Mouse (Mus musculus) thymus, postnatal 36 days (tissue): ENCODE data around the gene Tmem236.

Source experiments
- DNase-seq, 2 experiments: peaks; one replicate each; pipeline ENCODE4 v3.0.0; 2022; ENCODE audit warnings: mixed read lengths in 2 of 2

Tmem236 gene

DNA sequence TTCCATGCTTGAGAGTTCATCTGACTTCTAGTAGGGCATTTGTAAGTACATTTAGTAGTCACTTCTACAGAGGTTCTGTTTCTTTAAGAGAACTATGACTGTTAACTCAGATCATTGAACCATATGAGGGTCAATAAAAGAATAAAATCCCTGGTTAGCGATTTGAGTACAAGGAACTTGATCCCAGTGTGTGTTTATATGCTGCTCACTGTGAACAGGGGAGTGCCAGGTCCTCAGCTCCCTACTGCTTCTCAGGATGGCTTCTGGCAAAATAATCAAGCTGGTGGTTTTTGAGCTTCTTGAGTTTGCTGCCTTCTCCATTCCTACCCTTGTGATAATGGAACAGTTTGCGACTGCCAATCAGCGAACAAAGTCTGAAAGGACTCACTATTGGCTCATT lies at the start of gene Tmem236:
Tmem236 (plus strand) TSS at position 190 of the 400 bp plus-strand sequence.
- no peak for DNase-seq

DNA sequence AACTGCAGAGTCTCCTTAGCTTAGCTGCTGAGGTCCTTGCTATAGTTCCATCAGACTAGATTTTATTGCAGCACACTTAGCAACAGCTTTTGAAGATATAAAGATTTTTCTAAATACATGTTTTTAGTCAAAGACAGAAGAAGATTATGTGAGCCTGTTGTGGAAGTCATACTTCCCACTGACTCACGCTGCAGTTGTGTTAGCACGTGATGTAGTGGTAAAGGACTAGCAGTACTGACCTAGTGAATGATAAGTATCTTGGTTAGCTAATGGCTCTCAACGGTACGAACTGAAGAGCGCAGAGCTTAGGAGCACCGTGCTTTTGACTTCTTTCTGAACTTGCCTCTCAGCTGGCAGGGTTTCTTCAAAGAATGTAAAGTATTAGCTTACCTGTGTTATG lies 47.9 kb upstream of the Tmem236 start:
- DNase-seq = no peak

DNA sequence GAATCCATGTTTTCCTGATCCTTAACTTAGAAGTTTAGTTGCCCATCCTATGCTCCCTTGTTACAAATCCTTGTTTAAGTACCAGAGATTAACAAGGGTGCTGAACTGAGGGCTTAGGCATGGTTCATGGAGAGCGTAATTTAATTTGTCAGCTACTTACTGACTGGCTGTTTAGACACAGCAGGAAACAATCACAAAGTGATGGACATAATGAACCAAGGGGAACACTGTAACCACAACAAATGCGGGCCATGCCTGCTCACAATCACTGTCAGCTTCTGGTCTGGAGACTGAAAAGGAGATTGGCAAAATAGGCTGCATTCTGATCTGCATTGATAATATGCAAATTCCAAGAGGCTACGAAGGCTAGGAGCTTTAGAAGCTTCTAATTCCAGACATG lies 46.7 kb upstream of the Tmem236 start:
- DNase-seq = no peak

DNA sequence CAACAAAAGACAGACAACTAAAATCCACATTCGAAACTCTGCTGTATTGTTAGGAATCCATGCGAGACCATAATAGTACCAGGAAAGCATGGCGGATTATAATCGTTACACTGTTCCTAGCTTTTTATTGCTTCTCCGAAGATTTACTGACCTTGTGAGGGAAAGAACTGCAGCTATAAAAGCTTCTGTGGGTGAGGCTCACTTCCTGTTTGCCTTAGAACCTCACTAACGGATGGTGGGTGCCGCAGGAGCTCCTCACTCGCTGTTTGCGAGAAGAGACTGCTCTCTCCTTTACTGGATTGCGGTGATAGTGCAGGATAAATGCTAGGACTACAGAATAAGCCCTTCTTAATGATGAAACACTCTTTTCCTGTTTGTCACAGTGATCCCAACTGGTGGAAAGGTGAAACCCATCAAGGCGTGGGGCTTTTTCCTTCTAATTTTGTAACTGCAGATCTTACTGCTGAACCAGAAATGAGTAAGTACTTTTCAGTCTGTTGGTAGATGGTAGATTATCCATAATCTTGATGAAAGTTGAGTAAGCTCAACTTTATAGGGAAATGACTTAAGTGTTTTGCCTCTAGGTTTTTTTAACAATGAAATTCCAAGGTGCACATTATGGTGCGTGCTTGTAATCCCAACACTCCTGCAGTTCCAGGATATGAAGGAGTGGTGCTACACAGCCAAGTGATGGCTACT lies 43.5 kb upstream of the Tmem236 start:
- peak; percentile 36 to 45 for DNase-seq

DNA sequence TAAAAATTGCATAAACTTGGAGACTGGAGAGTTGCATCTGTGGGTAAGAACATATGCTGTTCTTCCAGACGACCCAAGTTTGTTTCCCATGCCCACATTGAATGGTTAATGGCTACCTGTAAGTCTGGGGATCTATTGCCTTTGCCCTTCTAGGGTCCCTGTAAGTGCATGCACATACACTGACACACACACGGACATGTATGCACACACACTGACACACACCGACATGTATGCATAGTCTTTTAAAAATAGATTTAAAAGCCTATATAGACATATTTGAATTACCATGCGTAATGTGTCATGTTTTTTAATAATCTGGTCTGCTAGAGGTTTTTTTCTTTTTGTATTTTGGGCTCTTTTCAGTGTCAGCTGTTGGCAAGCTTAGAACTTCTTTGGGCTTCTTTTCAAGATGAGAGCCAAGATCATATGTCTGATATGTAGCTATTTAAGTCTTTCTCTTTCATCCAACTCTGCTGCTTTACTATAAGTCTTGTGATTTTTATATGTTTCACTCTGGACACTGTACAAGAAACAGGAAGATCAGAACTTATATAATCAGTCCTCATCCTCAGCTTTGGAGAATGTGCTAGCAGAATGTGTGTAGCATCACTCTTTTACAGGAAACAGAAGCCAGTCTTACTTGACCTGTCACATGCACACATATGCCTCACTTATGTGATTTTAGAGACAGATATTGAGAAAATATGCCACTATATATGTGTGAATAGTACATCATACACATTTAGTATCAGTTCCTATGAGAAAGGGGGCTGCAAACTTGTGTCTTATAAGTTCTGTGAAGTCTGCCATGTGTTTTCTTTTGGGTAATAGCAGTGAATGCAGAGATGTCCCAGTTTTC lies 41.6 kb upstream of the Tmem236 start:
- no peak for DNase-seq

DNA sequence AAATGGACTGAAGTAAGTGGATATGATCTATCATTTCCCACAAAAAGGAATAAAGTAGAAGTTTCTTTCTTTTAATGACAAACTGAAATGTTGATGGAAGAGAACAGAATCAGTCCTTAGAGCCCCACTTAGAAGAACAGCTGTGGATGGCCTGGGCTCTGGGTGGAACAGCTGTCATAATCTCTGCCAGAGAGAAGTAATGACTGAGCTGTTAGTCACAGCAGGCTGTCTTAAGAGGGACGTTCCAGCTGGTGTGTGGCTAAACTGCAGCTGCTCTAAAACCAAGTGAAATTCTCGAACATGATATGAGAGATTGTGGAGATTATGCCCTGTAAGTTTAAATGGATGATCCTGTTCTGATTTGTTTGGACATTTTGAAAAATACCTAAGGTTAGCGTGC lies 37.4 kb upstream of the Tmem236 start:
- no peak for DNase-seq

DNA sequence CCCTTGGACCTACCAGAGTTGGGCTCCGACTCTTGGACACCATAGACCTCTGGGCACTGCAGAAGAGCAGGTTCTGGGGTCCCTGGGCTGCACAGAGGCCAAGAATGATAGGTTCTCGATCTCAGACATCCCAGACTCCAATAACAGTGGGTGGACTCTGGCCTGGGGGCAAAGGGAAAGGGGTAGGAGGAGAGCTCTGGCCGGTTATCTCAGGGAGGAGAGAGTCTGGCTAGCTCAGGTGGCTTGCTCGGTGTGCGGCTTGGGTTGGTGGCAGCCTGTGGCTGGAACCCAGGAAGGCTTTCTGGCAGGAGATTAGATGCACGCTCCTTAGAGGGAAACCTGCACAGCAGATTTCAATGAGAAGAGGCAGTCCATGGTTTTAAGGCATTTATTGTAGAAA lies 34.7 kb upstream of the Tmem236 start:
- no peak for DNase-seq

DNA sequence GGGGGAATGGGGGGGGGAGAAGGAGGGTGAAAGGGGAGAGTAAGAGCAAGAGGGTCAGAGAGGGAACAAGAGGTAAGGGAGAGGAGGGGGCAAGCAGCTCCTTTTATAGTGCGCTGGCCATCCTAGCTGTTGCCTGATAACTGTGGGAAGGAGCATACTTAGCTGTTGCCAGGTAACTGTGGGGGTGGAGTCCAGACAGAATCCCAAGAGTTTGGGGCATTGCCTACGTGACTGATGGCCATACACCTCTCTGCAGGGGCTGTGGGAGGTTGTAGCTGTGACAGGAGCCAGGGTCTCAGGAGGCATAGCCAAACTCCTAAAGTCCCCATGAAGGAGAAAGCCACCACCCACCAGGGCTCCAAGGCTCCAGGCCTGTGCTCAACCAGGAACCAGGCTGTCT lies 34.3 kb upstream of the Tmem236 start:
- no peak for DNase-seq

DNA sequence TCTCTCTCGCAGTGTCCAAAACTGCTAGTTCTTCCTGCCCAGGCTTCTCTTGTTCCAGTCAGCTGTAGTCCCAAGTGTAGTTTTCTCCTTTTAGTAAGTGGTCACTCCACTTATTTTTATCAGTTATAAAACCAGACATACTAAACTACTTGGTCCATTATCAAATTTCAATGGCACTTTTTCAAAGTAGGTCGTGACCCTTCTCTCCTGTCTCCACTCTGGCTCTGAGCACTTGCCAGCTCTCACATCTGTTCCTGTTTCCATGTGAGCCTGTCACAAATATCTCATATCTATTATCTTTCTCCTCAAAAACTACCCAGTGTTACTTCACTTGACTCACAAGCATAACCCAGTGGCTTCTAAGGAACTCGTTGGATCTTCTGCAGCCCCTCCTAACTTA lies 29.0 kb upstream of the Tmem236 start:
- no peak for DNase-seq

DNA sequence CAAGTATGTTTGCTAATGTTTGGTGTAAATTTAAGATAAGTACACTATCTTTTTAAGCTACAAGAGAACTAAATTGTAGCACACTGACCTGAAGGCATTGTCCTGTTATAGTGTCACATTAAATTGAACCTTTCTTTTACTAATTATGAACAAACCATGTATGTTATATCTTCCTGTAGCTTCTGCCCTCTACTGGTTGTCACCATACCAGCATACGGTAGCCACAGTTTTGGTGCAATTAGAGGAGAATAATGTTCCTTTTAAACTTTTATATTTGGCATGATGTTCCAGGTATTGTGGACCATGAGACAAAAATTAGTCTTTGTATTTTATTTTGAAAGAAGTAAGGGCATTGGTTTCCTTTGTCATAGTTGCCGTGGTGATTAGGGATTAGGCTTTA lies 27.4 kb upstream of the Tmem236 start:
- DNase-seq = no peak

DNA sequence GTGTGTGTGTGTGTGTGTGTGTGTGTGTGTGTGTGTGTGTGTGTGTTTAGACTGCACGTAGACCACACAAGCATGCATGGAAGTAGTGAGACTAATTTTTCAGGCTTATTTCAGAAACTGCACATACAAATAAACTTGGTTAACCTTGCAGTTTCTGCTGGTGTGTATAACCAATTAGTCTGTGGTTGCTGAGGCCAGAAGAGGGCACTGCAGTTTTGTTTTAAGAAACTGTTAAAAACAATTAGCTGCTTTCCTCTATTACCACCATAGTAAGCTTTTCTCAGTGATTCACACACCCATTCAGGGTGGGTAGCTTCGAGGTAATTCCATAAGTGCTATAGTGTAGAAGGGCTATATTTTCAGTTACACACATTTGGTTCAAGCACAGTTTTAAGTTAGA lies 23.5 kb upstream of the Tmem236 start:
- DNase-seq = no peak

DNA sequence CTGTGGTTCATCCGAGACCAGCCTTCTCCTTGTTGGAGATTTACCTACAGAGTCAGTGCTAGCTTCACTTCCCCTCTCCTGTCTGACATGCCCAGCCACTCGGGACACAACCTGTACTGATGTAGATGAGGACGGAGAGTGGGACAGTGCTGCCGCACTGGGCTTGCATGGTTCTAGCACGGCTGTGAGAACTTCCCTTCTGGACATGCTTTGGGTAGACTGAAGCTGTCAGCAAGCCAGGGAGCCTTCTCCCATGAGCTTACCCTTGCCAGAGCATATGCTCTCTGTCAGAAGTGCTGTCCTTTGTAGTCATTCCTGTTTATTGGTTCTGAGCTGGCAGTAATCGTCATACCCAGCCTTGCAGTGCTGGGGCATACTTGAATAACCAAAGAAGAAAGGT lies 22.5 kb upstream of the Tmem236 start:
- no peak for DNase-seq

DNA sequence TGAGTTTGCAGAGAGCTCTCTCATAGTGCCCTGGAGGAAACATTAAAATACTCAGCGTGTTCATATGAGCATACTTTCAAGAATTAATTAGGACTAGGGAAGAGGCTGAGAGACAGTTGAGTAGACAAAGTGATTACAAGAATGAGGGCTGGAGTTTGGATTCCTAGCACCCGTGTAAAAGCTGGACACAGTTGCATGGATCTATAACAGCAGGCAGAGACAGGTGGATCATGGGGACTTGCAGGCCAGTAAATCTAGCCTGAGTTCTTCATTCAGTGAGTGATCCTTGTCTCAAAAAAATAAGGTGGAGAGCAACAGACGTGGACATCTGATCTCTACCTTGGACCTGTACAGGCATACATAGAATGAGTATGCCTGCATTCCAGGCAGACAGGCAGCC lies 15.3 kb upstream of the Tmem236 start:
- DNase-seq = no peak

DNA sequence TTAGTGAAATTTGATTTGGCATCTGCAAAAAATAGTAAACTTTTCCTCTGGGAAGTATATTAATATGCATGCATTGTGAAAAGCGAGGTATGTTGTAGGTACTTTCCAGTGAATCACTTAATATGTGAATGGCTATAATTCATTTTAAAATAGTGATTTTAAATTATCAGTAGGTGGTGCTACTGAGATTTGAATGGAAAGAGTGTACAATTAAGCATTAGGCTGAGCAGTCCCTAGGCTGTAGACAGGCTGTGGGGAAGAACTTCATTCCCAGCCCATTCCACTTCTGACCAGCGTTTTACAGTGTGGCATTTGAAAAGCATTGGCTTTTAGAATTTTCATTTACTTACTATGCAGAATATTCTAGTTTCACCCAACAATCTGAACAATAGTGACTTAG lies 14.6 kb upstream of the Tmem236 start:
- DNase-seq = no peak

DNA sequence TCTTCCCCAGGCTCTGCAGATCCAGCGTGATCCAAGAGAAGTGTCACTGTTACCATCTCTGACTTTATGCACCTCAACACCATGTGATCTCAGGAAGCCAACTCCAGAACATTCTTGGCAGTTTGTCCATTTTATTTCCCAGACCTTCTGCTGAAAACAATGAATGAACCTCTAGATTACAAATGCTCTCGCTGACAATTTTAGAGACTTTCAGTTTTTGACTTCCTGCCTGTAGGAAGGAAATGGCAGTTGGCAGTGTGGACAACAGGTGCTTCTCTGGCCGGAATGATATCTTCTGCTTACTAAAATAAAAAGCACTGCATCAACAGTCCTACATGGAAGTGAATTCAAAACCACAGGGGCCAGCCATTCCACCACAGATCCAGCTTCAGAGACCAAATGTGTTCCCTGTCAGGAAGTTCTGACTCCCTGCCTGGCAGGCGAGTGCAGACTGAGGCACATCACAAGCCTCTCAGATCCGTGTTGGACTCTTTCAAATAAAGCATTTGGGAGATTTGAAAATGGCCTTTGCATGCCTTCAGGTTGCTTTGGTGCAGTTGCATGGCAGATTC lies 9.8 kb upstream of the Tmem236 start:
- DNase-seq = no peak

DNA sequence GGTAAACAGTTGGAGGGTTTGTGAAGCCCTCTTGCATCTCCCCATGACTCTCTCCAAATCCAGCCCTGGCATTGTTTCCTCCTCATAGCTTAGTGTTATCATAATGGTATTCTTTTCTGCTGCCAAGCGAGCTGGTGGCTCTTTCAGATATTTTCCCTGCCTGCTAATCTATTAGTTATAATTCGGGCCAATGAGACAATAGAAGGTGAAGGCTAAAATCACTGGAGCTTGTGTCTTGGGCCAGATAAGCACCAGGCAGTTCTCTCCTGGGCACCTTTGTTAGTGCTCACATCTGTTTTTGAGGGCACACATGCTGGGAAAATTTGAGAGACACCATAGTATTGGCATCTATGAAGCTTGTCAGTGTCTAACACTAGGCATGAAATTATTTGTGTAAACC lies 9.3 kb upstream of the Tmem236 start:
- no peak for DNase-seq

DNA sequence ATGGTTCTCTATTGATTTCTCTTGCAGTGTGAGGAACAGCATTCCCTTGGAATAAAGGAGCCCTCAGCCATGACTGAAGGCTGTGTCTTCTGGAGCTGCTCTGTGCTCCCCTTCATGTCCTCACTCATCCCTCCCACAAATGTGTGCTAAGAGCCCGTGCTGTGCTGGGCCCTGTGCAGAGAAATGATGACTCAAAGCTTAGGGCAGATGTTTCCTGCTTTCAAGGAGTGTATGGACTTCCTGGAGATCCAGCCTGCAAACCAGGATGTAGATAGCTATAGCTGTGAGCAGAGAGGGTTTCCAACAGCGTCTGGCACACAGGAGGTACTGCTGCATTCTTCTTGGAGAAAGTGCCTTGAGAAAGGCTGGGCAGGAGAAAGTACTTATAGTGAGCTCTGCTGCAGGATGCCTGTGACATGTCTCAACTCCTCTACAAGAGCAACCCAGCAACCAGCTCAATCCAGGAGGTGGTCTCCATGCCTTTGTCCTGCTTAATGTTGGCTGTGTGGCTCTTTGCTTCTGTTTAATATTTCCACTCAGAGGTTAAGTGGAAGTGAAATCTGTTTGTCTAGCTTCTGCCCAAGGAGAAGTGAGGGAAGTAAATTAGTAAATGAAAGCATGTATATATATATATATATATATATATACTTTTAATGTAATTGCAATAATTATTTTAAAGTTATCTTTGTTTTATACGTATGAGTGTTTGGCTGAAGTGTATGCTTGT lies 8.5 kb upstream of the Tmem236 start:
- DNase-seq = no peak

DNA sequence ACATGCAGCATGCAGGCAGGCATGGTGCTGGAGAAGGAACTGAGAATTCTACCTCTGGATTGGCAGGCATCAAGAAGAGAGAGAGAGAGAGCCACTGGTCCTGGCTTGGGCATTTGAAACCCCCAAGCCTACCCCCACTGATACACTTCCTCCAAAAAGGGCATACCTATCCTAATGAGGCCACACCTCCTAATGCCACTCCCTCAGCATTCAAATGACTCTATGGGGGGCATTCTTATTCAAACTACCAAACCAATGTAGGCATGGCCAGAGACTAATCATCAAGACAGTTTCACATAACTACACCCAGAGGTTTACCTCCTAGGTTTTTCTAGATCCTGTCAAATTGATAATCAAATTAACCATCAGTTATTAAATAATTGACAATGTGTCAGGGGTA lies 6.6 kb upstream of the Tmem236 start:
- DNase-seq = no peak

DNA sequence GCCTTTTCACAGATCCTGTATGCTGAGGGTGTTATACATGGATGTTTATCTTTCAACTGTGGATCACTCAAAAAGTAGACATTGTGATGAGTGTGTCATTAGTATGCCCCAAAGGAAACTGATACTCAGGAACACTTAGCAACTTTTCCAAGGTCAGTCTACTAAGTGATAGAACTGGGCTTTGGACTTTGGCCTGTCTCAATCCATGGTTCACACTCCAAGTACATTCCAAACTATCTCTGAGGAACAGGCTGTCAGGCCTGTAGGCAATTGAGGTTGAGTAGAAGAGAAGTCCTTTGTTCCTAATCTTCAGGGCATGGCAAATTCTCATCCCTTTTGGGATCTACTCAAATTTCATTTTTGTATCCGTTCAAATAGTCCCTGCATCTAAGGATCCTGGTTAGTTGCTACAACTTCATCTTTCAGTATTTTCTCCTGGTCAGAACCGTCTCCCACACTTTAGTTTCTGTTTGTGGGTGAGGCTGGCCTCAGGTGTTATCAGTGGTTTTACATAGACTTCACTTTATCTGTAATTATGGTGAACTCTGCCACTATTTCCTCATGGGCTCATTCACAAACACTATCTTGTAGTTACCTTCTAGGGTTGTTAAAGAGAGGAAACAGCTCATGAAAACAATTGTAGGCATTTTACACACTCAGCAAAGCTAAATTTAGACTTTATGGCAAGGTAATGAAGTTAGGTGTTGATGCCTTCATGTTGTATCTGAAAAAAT lies 2.3 kb downstream of the Tmem236 start:
- no peak for DNase-seq

DNA sequence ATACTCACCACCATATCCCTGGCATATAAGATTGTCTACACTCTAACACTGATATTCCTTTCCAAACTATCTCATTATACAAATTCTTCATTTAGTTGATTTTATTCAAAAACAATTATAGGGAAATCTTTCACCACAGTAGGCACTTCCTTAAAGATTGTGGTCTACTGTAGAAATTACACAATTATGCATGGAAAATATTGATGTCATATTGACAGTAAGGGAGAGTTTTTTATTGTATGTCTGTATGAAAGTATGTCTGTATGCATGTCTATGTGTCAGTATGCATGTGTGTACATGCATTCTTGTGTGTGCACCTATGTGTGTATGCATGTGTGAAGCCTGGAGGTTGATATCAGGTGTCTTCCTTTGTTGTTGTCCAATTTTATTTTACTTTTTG lies 10.1 kb downstream of the Tmem236 start:
- DNase-seq = no peak

DNA sequence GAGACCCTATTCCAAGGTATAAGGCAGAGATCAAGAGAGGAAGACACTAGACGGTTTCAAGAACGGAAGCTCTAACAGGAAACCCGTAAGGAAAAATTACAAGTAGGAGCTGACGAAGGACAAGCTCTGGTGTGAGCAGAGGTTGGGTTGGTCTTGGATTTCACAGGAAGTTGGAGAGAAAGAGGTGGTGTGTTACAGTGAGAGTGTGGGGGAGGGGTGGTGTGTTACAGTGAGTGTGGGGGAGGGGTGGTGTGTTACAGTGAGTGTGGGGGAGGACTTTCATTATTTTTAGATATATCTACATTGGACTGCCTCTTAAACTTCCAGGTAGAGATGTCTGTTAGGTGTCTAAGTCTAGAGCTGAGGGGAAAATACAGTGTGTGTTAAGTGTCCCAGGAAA lies 16.4 kb downstream of the Tmem236 start:
- no peak for DNase-seq

DNA sequence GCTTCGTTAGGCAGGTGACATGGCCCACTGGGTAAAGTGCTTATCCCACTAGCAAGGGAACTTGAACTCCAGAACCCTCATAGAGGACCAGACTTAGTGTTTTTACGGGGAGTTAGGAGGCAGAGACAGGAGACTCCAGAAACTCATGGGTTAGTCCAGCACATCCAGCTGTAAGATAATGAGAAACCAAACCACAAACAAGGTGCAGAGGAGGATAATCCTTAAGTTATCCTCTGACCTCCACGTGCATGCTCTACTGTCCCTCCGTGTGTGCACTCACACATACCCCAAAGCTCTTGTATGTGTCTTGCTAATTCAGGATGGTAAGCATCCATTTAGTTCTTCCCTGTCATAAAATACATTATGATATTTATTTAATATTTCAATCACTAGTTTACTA lies 17.3 kb downstream of the Tmem236 start:
- no peak for DNase-seq

DNA sequence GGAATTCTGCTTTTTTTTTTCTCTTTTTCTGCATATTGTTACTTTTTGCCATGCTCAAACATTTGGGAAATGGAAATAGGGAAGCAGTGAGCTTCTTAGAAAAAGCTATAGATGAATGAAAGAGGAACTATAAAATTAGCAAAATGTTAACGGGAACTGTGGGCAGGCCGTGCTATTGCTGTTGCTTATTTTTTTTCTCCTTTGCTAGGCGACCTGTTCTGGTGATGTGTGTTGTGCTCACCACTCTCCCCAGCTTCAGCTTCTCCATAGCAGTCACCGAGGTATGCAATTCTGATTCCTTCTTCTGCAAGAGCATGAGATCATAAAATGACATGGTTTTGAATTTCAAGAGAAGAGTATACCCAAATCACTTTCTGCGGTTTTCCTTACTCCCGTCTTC lies 17.7 kb downstream of the Tmem236 start:
- DNase-seq = no peak
